Mouse (Mus musculus) hindbrain, embryonic 16.5 days (tissue): ENCODE measurements around the gene Cfap43. TPM values are rescaled to one million over a fixed set of nuclear protein-coding genes. Genes with fewer than 3 reads are reported as not detected.

Experiments
- ATAC-seq: fragments of 200-750 bp; cut with Nextera tagmentation; 2 replicates; pipeline ENCODE4 v1.8.0; 2017; ENCODE audit warnings: moderate TSS enrichment, moderate library complexity
- H3K27ac ChIP-seq: fragments of 300-500 bp; sonication (generic); 2 replicates; pipeline ENCODE4 v1.5.1; 2014; ENCODE audit warnings: low read depth, mild to moderate bottlenecking, control low read depth, low read length, moderate library complexity
- H3K27me3 ChIP-seq: fragments of 300-500 bp; sonication (generic); replicated peaks from 2 replicates; pipeline ENCODE4 v1.6.1; 2014; ENCODE audit warnings: low read length; ENCODE audit not compliant: control insufficient read depth, insufficient read depth
- H3K36me3 ChIP-seq: fragments of 300-500 bp; sonication (generic); 2 replicates; pipeline ENCODE4 v1.6.1; 2014; ENCODE audit warnings: mild to moderate bottlenecking, low read length, moderate library complexity, mixed read lengths; ENCODE audit not compliant: control insufficient read depth, insufficient read depth
- H3K4me1 ChIP-seq: fragments of 300-500 bp; sonication (generic); 2 replicates; pipeline ENCODE4 v1.6.1; 2014; ENCODE audit warnings: low read depth, low read length; ENCODE audit not compliant: control insufficient read depth, insufficient read depth
- H3K4me2 ChIP-seq: fragments of 300-500 bp; sonication (generic); 2 replicates; pipeline ENCODE4 v1.6.1; 2014; ENCODE audit warnings: mild to moderate bottlenecking, low read length, control low read depth, moderate library complexity
- H3K4me3 ChIP-seq: fragments of 300-500 bp; sonication (generic); 2 replicates; pipeline ENCODE4 v1.5.1; 2014; ENCODE audit warnings: mild to moderate bottlenecking, low read length, control low read depth, moderate library complexity
- H3K9ac ChIP-seq: fragments of 300-500 bp; sonication (generic); 2 replicates; pipeline ENCODE4 v1.6.1; 2014; ENCODE audit warnings: low read depth, mild to moderate bottlenecking, control low read depth, low read length, moderate library complexity
- H3K9me3 ChIP-seq: fragments of 300-500 bp; sonication (generic); 2 replicates; pipeline ENCODE4 v1.6.1; 2014; ENCODE audit warnings: mild to moderate bottlenecking, low read length, moderate library complexity; ENCODE audit not compliant: control insufficient read depth
- WGBS: fragments of 180-500 bp; shearing (Covaris S2); extraction: QIAGEN DNeasy Blood & Tissue Kit; methylation state at CpG from one replicate; pipeline ENCODE4 v1.1.7; 2014; 5-methylcytosine and 5-hydroxymethylcytosine counted together
- polyA plus RNA-seq: library from polyadenylated mRNA; unstranded; fragments of >200 nt; fragmentation: Nextera tagmentation; extraction: Ambion mirVana; gene quantifications from 2 replicates; pipeline ENCODE4 v1.2.1, GENCODE M21; 2015

The Cfap43 gene
- polyA plus RNA-seq, 1 experiment from 2014 or later = 3.0 TPM

DNA sequence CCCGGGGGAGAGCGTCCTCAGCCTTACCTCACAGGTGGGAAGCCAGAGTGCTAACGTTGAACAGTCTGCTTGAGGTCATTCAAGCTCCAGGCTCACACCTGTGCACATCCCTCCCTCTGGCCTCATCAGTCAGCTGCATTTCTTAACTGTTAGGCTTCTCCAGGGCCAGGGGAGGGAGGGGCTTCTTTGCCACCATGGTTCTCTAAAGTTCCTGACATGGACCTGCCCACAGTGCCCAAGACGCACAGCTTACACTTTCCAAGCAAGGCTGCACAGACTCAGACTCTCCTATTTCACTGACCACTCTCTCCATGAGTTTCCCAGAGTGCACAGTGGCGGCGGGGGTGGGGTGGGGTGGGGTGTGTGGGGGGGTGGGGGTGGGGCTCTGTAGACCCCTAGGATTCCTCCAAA is 10.1 kb downstream of the Cfap43 start:
- WGBS = 24% methylated on average over 6 of the region's 6 CpGs
- Histone ChIP-seq H3K4me3 (no peak overlapping the region), H3K9ac (peak overlapping the region; percentile 3; the same call in 1 of the 2 replicates), H3K4me1 (peaks cover 11% of the 10 kb centered on the region), H3K27ac (peak overlapping the region; percentile 76), H3K36me3 (no peaks in the 10 kb centered on the region), H3K27me3 (no peaks in the 10 kb centered on the region), H3K4me2 (peak overlapping the region; percentile 55), H3K9me3 (no peaks in the 10 kb centered on the region)
- ATAC-seq = peak; percentile 35

DNA sequence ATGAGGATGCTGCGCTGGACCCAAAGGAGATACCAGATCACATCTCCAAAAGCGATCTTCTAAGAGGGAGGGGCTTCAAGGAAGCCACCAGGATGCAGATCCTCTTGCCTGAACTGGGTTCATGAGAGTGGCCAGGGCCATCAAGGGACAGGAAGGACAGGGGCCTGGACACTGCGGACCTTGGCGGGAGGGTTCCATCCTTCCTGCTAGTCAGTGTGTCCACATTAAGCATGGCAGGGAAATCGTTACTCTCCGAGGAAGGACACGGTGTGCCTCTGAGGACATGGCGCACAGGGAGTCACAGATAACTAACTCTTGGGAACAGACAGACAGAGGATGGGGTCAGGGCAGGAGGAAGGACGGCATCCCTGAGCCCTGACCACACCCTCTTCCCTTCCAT is 11.5 kb downstream of the Cfap43 start:
- H3K4me1 ChIP-seq = peaks cover 11% of the 10 kb centered on the region

DNA sequence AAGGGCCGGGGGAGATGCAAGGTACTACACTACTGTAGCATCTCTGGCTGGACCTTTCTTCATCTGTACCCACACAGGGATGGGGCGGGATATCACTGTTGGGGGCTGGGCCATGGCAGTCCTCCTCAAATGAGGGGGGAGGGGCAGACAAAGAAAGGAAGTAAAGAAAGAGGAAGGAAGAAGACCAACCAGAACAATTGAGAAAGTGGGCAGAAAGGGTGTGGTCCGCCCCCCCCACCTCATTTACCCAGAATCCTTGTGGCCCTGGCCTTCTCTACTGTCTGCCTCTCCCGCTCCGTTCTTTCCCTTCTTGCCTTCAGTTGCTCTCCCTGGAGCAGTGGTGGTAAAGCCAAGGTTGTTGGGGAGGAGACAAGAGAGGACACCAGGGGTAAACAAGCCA is 13.5 kb downstream of the Cfap43 start:
- H3K9ac ChIP-seq = no peak overlapping the region
- H3K4me3 ChIP-seq = no peak overlapping the region
- 85% methylated on average over 5 of the region's 5 CpGs for WGBS
- H3K36me3 ChIP-seq = no peaks in the 10 kb centered on the region
- no peak overlapping the region for H3K27ac ChIP-seq
- no peak overlapping the region for H3K4me2 ChIP-seq
- no peak for ATAC-seq
- peaks cover 11% of the 10 kb centered on the region for H3K4me1 ChIP-seq
- H3K9me3 ChIP-seq = no peaks in the 10 kb centered on the region
- no peaks in the 10 kb centered on the region for H3K27me3 ChIP-seq

More for the DNA sequence above, 11.5 kb downstream of the Cfap43 start:
- no peak overlapping the region for H3K4me2 ChIP-seq
- H3K27ac ChIP-seq = no peak overlapping the region
- H3K4me3 ChIP-seq = no peak overlapping the region
- H3K9me3 ChIP-seq = no peaks in the 10 kb centered on the region
- WGBS = 92% methylated on average over 9 of the region's 9 CpGs
- no peak for ATAC-seq
- no peaks in the 10 kb centered on the region for H3K36me3 ChIP-seq
- H3K9ac ChIP-seq = no peak overlapping the region
- no peaks in the 10 kb centered on the region for H3K27me3 ChIP-seq

DNA sequence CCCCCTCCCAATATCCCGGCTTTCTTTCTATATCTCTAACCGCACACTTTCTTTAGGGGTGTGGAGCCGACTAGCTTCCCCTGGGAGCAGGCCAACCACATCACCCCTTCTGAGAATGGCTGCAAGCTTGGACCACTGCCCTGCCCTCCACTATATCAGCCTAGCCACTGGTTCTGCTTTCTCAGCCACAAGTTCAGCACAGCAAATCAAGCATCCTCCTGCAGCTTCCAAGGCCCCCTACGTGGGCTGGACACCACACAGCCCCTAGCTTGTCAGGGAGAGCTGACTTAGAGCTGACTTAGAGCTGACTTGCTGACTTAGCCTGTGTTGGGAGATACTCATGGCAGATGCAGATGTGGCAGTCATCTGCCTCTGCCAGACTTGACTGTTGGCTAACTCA is 14.0 kb downstream of the Cfap43 start:
- WGBS = 80% methylated on average over 4 of the region's 4 CpGs
- no peaks in the 10 kb centered on the region for H3K36me3 ChIP-seq
- H3K4me1 ChIP-seq = peaks cover 8% of the 10 kb centered on the region
- no peak overlapping the region for H3K4me2 ChIP-seq
- no peak overlapping the region for H3K9ac ChIP-seq
- ATAC-seq = no peak
- H3K4me3 ChIP-seq = no peak overlapping the region
- no peaks in the 10 kb centered on the region for H3K9me3 ChIP-seq
- H3K27ac ChIP-seq = no peak overlapping the region
- no peaks in the 10 kb centered on the region for H3K27me3 ChIP-seq

DNA sequence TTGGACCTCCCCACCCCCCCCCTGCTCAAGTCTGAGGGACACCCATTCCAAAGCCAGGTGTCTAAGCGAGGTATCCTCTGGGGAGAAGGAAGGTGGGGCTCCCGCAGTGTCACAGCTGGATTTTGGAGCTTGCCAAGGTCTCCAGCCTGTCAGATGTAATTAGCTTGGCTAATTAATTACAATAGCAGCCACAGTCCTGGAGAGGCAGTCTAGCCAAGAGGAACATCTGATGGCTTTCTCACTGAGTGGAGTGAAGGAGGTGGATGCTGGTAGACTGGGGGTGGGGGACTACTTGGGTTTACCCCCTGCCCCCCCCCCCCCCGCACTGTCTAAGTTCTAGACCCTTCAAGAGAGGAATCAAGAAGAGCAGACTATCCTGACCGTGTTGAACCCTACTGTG is 15.4 kb downstream of the Cfap43 start:
- H3K27ac ChIP-seq = no peak overlapping the region
- WGBS = 52% methylated on average over 4 of the region's 4 CpGs
- H3K27me3 ChIP-seq = no peaks in the 10 kb centered on the region
- H3K36me3 ChIP-seq = no peaks in the 10 kb centered on the region
- H3K9ac ChIP-seq = no peak overlapping the region
- peak; percentile 63 for ATAC-seq
- no peak overlapping the region for H3K4me2 ChIP-seq
- H3K9me3 ChIP-seq = no peaks in the 10 kb centered on the region
- H3K4me1 ChIP-seq = peaks cover 4% of the 10 kb centered on the region; the same call in 1 of the 2 replicates
- no peak overlapping the region for H3K4me3 ChIP-seq

DNA sequence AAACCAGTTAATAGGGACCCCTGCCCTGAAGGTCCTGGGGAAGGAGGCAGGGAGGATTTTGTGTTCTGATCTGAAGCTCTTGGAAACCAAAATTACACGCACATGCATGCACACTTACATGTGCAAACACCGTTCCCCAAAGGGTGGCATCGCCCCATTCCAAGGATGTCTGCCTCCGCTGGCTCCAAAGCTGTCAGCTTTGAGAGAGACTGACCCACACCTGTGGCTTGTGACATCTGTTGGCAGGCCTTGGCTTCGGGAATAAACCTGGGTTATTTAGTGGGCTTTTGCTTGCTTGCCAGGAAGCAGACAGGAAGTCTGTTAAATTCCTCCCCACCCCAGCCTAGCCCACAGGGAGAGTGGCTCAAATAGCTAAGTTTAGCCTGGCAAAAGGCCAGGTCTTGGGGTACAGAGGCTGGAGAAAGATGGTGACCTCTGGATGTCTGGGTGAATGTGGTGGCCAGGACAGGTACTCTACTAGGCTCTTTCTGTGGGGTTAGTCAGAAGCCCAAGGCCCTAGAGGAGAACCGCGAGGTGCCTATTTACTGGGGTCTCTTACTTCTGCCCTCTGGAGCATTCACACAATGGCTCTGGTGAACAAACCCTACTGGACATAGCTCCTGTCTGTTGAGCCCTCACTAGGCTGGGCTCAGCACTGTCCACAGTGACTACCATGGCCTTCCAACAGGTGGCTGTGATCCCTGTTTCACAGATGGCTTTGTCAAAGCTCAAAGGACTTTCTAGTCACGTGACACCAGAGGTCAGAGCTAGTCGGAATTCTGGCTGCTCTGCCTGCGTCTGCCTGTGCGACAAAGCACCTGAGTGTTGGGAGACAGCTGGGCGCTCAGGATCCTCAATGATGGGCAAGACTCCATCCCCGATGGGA is 16.5 kb downstream of the Cfap43 start:
- Histone ChIP-seq H3K4me2 (no peak overlapping the region), H3K4me1 (peaks cover 4% of the 10 kb centered on the region; the same call in 1 of the 2 replicates), H3K27ac (no peak overlapping the region), H3K9me3 (no peaks in the 10 kb centered on the region), H3K36me3 (no peaks in the 10 kb centered on the region), H3K27me3 (no peaks in the 10 kb centered on the region), H3K9ac (no peak overlapping the region), H3K4me3 (no peak overlapping the region)
- 64% methylated on average over 13 of the region's 13 CpGs for WGBS
- no peak for ATAC-seq

DNA sequence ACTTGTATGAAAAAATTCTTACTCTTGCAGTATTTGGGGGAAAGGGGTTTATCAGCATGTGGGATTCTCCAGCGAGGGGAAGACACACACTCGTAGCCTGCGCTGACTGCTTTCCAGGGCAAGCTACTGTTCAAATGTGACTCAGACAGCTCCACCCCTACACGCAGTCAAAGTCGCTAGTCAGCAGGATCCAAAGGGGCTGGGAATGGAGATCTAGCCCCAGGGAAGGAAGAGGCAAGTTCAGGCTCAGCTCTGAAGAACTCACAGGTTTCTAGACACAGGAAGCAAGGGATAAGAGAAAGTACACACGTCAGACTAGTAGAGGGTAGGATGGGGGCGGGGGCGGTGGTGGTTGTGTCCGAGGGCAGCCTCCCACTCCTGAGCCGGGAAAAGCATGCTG is 18.5 kb downstream of the Cfap43 start:
- Histone ChIP-seq H3K9me3 (no peaks in the 10 kb centered on the region), H3K4me3 (no peak overlapping the region), H3K36me3 (peaks cover 5% of the 10 kb centered on the region; the same call in 1 of the 2 replicates), H3K27ac (no peak overlapping the region), H3K4me1 (peaks cover 4% of the 10 kb centered on the region; the same call in 1 of the 2 replicates), H3K4me2 (no peak overlapping the region), H3K27me3 (no peaks in the 10 kb centered on the region), H3K9ac (no peak overlapping the region)
- no peak for ATAC-seq
- 86% methylated on average over 10 of the region's 10 CpGs for WGBS

DNA sequence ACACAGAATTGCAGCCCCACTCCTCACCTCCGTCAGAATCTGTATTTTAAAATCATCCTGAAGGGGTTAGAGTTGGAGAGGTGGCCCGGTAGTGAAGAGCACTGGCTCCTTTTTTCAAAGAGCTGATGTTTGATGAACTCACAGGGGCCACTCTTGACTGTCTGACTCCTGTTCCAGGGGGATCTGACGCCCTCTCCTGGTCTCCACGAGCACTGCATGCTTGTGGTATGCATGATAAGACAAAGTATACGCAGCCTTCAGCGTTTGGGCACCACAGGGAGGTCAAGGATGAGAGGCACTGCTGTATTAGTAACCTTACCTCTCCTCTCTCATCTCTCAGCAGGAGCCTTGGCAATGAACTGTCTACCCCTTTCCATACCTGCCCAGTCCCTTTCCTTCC is 19.1 kb downstream of the Cfap43 start:
- 59% methylated on average over 6 of the region's 6 CpGs for WGBS
- Histone ChIP-seq H3K36me3 (peaks cover 6% of the 10 kb centered on the region; the same call in 1 of the 2 replicates), H3K4me1 (no peaks in the 10 kb centered on the region; the same call in 1 of the 2 replicates), H3K27me3 (no peaks in the 10 kb centered on the region), H3K9me3 (no peaks in the 10 kb centered on the region), H3K9ac (no peak overlapping the region), H3K27ac (no peak overlapping the region), H3K4me3 (no peak overlapping the region), H3K4me2 (no peak overlapping the region)
- ATAC-seq = no peak

DNA sequence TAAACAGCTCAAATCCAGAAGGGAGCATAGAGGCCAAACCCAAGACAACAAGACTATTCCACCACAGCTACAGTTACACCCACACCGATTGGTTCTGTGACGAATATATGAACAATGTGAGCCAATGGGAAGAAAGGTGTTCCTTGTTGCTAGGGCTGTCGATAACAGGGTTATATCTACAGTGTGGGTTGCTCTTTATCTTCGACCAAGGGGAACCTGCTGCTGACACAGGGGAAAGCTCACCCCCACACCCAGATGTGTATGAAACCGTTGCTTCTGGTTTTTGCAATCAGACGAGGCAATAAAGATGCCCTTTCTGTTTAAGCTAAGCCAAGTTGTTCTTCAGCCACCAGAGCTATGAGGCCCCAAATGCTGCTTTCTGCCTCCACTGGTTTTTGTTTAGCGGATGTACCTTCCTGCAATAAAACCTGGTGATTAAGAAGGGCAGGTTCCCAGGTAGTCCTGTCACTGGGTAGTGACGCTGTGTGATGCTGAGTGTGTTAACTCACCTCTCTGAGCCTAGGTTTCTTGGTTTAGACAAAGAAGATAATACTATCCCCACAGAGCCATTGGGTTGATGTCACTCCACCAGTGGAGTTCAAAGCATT is 20.5 kb downstream of the Cfap43 start:
- Histone ChIP-seq H3K4me1 (no peaks in the 10 kb centered on the region; the same call in 1 of the 2 replicates), H3K9me3 (no peaks in the 10 kb centered on the region), H3K4me2 (no peak overlapping the region), H3K9ac (no peak overlapping the region), H3K36me3 (peaks cover 6% of the 10 kb centered on the region; the same call in 1 of the 2 replicates), H3K4me3 (no peak overlapping the region), H3K27me3 (no peaks in the 10 kb centered on the region), H3K27ac (no peak overlapping the region)
- ATAC-seq = no peak
- WGBS = 91% methylated on average over 8 of the region's 8 CpGs
